Mouse (Mus musculus): ENCODE measurements around the gene Jag2. TPM values are rescaled to one million over a fixed set of nuclear protein-coding genes. Genes with fewer than 3 reads are reported as not detected.

The Jag2 gene
- polyA plus RNA-seq, 1 experiment from 2014 or later = 18.4 TPM

DNA sequence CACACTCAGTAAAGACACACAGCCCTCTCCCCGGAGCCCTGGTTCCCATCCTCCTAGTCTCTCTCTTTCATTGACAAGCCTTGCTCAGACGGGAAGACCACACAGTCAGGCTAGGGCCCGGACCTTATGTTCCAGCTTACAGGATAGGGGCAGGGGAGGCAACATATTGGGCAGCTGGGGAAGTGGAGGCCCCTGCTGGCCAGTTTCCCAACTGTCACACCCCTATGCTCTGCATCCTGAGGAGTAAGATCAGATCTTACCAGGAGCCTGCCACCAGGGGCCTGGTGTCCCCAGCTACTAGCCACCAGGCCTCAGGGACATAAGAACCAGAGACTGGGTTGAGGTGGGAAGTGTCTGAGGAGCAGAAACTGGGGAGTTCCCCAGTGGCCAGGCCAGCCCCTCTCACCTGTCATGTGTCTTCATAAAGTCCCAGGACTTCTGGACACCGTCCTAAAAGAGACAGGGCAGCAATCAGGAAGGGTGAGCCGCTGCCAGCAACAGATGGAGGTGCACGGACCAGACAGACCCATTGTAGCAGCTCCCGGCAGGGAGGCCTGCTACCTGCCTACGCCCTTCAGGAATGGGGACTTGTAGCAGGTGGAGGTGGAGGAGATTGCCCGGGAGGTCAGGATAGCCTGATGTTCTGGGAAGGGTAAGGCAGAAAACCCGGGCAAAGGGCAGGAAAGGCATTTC is 9.4 kb upstream of the Jag2 start:
- Histone ChIP-seq H3K36me3 (replicated peaks) (no peaks in the 10 kb centered on the region), H3K27ac (no peak overlapping the region), H3K9me3 (no peaks in the 10 kb centered on the region), H3K9ac (peak overlapping the region; percentile 3; the same call in 1 of the 2 replicates), H3K4me1 (peaks cover 21% of the 10 kb centered on the region), H3K4me3 (no peak overlapping the region), H3K4me2 (no peak overlapping the region), H3K27me3 (replicated peaks) (no peaks in the 10 kb centered on the region)
- ATAC-seq (replicated peaks) = no peak
- WGBS = 64% methylated on average over 10 of the region's 10 CpGs

DNA sequence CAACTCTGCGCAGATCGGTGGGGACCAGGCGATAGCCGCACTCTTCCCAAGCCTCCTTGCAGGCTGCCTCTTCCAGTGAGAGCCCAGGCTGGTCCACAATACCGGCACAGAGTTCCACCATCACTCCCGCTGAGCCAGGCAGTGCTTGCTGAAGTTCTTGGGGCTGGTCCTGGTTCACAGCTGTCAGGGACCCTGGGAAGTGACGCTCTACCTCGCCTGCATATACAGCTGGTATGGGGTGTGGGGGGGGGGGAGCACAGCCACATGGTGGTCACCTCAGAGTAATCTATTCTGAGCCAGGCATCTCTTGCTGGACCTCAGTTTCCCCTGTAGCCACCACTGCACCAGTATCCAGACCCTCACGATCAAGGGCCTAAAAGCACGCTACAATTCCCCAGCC is 8.8 kb upstream of the Jag2 start:
- H3K36me3 ChIP-seq (replicated peaks) = no peaks in the 10 kb centered on the region
- 83% methylated on average over 10 of the region's 10 CpGs for WGBS
- H3K9me3 ChIP-seq = no peaks in the 10 kb centered on the region
- H3K4me3 ChIP-seq = no peak overlapping the region
- no peak overlapping the region for H3K27ac ChIP-seq
- no peak overlapping the region for H3K4me2 ChIP-seq
- ATAC-seq (replicated peaks) = no peak
- H3K4me1 ChIP-seq = peaks cover 21% of the 10 kb centered on the region
- no peak overlapping the region for H3K9ac ChIP-seq
- no peaks in the 10 kb centered on the region for H3K27me3 ChIP-seq (replicated peaks)

DNA sequence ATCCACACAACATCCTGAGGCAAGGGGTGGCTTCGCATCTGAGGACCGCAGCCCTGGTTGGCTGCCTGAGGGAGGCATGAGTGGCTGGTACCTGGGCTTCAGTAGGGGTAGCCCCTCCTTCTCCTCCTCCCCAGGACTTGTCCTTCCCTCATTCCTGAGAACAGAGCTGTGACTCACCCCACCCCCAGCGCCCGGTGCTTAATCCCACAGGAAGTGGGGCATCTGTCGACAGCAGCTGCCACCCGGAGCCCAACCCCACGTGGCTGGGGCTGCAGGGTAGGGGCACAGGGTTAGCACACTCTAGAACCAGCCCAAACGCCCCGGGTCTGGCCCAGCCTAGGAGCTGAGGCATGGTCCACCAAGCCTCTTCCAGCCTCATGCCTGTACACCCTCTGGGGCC is 8.3 kb upstream of the Jag2 start:
- ATAC-seq (replicated peaks) = no peak
- Histone ChIP-seq H3K4me1 (peaks cover 21% of the 10 kb centered on the region), H3K36me3 (replicated peaks) (no peaks in the 10 kb centered on the region), H3K9ac (no peak overlapping the region), H3K9me3 (no peaks in the 10 kb centered on the region), H3K4me2 (no peak overlapping the region), H3K27ac (no peak overlapping the region), H3K4me3 (no peak overlapping the region), H3K27me3 (replicated peaks) (no peaks in the 10 kb centered on the region)
- 51% methylated on average over 9 of the region's 9 CpGs for WGBS

DNA sequence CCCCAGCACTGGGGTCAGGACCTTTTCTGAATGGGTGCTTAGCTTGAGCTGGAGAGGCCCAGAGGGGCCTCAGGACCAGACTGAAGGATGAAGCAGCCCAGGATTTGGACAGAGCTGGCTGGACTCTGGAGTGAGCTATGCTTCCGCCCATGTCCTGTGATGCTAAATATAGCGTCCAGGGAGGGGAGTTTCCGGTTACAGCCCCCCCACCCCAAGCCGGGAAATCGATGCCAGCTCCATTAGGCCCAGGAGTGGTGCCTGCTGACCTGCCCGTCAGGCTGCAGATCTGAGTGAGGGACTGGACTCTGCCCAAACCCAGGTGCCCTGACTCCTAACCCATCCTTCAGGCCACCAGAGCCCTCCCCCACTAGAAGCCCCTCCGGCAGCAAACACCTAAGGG is 3.1 kb upstream of the Jag2 start:
- H3K4me1 ChIP-seq = peaks cover 16% of the 10 kb centered on the region
- no peak overlapping the region for H3K9ac ChIP-seq
- no peak overlapping the region for H3K4me3 ChIP-seq
- no peak overlapping the region for H3K4me2 ChIP-seq
- ATAC-seq (replicated peaks) = no peak
- 0 out of 2 replicates have a peak, but pooled peaks cover 2% of the 10 kb centered on the region for H3K27me3 ChIP-seq (replicated peaks)
- H3K36me3 ChIP-seq (replicated peaks) = no peaks in the 10 kb centered on the region
- H3K9me3 ChIP-seq = no peaks in the 10 kb centered on the region
- 70% methylated on average over 7 of the region's 7 CpGs for WGBS
- H3K27ac ChIP-seq = no peak overlapping the region

DNA sequence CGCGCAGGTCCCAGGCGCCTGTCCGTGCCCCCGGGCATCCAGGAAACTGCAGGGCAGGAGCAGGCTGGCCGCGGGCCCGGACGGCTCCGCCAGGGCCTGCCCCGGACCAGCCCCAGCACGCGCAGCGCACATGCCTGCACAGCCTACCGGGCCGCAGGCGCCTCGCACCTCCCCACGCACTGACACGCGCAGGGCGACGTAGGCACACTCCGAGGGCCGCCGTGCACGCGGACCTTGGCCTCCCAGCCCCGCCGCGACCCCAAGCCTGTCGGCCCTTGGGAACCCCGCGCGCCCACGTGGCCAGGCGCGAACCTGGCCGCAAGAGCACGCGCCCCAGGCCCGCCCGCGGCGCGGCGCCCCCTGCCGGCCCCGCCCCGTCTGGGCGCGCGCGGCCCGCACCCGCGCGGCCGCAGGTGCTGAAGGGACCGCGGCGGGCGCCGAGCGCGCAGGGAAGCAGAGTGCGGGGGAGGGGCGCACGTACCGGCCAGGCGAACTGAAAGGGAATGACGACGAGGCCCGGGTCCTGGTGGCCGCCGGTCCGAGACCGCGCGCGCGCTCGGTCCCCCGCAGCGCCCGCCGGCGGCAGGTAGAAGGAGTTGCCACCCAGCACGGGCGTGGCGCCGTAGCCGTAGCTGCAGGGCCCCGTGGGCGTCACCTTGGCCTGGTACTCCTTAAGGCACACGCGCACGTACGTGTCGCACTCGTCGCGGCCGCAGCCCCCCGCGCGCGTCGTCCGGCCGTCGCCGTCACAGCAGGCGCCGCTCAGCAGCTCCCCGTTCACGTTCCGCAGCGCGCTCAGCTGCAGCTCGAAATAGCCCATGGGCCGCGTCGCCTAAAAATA is 955 bp downstream of the Jag2 start:
- peak; percentile 51 for ATAC-seq (replicated peaks)
- 1% methylated on average over 94 of the region's 124 CpGs for WGBS
- no peaks in the 10 kb centered on the region for H3K36me3 ChIP-seq (replicated peaks)
- H3K27ac ChIP-seq = peak overlapping the region; percentile 87
- peak overlapping the region; percentile 69 for H3K9ac ChIP-seq
- peak overlapping the region; percentile 77 for H3K4me3 ChIP-seq
- no peaks in the 10 kb centered on the region for H3K9me3 ChIP-seq
- H3K27me3 ChIP-seq (replicated peaks) = 0 out of 2 replicates have a peak, but pooled peaks cover 5% of the 10 kb centered on the region
- peak overlapping the region; percentile 90 for H3K4me2 ChIP-seq
- H3K4me1 ChIP-seq = peaks cover 32% of the 10 kb centered on the region

DNA sequence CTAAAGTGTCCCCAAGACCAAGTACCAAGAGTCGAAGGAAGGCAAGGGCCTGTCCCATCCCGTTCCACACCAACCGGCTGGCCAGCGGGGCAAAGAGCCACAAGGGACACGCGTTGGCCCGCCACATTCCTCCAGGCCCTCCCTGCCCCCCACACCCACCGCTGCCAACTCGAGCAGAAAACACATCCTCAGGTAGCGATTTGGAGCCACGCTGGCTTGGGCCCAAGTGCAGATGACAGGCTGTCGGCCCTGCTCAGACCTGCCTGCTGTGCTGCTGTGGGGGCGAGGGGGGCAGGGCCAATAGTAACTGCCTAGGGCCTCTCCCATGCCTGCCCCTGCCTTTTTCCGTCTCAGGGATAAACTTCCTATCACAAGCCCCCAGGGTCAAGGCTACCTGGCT is 2.3 kb downstream of the Jag2 start:
- Histone ChIP-seq H3K4me2 (peak overlapping the region; percentile 90), H3K27ac (no peak overlapping the region), H3K9me3 (no peaks in the 10 kb centered on the region), H3K4me3 (peak overlapping the region; percentile 77; the same call in 1 of the 2 replicates), H3K9ac (no peak overlapping the region), H3K4me1 (peaks cover 42% of the 10 kb centered on the region), H3K27me3 (replicated peaks) (0 out of 2 replicates have a peak, but pooled peaks cover 5% of the 10 kb centered on the region), H3K36me3 (replicated peaks) (no peaks in the 10 kb centered on the region)
- whole genome bisulfite sequencing = 67% methylated on average over 14 of the region's 14 CpGs
- ATAC-seq (replicated peaks) = no peak

DNA sequence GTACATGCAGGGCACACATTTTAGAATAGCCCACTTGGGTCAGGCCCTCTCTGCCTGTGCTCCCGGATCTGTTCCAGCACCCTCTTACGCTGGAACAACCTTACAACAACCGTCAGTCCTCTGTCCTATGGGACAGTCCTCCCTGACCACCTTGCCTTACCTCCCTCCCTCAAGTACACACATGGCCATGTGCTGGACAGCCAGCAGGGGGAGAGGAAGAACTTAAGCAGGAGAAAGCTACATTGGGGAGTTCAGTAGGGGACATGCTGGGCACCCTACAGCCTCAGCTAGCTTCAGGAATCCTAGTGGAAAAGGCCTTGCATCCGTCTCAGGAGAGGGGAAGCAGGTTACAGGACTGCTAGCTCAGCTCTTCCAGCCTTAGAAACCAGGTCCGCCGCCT is 3.6 kb downstream of the Jag2 start:
- H3K4me3 ChIP-seq = no peak overlapping the region
- 0 out of 2 replicates have a peak, but pooled peaks cover 5% of the 10 kb centered on the region for H3K27me3 ChIP-seq (replicated peaks)
- ATAC-seq (replicated peaks) = no peak
- H3K36me3 ChIP-seq (replicated peaks) = no peaks in the 10 kb centered on the region
- 77% methylated on average over 6 of the region's 6 CpGs for WGBS
- H3K27ac ChIP-seq = no peak overlapping the region
- peaks cover 48% of the 10 kb centered on the region for H3K4me1 ChIP-seq
- H3K4me2 ChIP-seq = no peak overlapping the region
- no peak overlapping the region for H3K9ac ChIP-seq
- H3K9me3 ChIP-seq = no peaks in the 10 kb centered on the region

DNA sequence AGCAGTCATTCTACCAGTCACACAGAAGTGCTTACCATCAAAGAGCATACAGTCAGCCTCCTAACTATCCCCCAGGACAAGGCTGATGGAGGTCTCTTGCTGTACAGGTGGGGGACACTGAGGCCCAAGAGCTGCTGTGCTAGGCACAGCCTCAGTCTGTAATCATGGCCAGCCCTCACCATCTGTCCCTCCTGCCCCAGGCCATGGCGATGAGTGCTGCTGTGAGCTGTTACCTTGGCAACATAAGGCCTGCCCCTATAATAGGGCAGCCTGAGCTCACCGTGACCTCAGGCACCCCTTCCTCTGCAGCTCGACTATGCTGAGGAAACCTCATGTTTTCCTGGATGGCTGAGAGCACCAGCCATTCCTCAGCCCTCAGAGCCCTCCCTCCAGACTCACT is 7.0 kb downstream of the Jag2 start:
- no peak overlapping the region for H3K4me3 ChIP-seq
- H3K4me2 ChIP-seq = no peak overlapping the region
- ATAC-seq (replicated peaks) = no peak
- no peak overlapping the region for H3K27ac ChIP-seq
- H3K9me3 ChIP-seq = no peaks in the 10 kb centered on the region
- H3K9ac ChIP-seq = no peak overlapping the region
- peaks cover 32% of the 10 kb centered on the region for H3K4me1 ChIP-seq
- H3K27me3 ChIP-seq (replicated peaks) = 0 out of 2 replicates have a peak, but pooled peaks cover 2% of the 10 kb centered on the region
- peaks cover 10% of the 10 kb centered on the region; the same call in 1 of the 2 replicates for H3K36me3 ChIP-seq (replicated peaks)
- WGBS = 11% methylated on average over 3 of the region's 3 CpGs

DNA sequence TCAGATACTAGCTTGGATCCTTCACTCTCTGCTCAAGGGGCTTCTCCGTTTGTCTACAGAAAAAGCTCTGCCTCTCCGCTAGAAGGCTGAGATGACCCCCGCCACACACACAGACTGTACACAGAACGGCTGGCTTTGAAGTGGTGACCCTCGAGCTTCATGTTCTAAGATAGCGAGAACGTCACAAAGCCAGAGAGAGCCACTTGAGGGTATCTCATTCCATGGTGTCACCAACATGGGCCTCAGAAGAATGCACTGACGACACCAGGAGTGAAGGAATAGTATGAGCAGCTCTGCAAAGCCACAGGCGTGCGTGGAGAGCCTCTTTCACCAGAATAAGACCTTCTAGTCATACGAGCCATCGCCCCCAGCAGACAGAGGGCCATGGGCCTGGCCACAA is 8.1 kb downstream of the Jag2 start:
- Histone ChIP-seq H3K4me1 (peaks cover 21% of the 10 kb centered on the region), H3K27me3 (replicated peaks) (no peaks in the 10 kb centered on the region)
- 84% methylated on average over 12 of the region's 12 CpGs for whole genome bisulfite sequencing

DNA sequence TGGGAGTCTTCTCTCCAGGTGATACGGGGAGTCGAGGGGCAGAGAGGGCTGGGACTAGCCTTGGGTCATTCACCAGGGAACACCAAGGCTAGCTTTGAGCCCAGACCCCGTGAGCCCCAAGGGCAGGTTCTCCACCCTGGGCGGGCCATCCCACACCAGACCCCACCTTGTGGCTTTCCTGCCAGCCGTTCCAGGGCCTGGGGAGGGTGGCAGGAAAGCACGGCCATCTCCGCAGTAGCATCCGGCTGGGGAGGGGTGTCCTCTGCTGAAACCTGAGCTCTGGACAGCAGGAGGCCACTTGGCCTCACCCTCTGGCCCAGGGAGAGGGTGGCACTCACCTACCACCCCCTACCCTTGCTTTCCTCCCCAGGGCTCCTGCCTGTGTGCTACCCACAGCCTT is 11.7 kb downstream of the Jag2 start:
- WGBS = 69% methylated on average over 8 of the region's 8 CpGs
- no peaks in the 10 kb centered on the region for H3K9me3 ChIP-seq
- H3K4me1 ChIP-seq = peaks cover 13% of the 10 kb centered on the region
- peaks cover 41% of the 10 kb centered on the region for H3K36me3 ChIP-seq (replicated peaks)
- no peak for ATAC-seq (replicated peaks)
- no peak overlapping the region for H3K27ac ChIP-seq
- no peaks in the 10 kb centered on the region for H3K27me3 ChIP-seq (replicated peaks)
- H3K9ac ChIP-seq = no peak overlapping the region
- no peak overlapping the region for H3K4me3 ChIP-seq
- H3K4me2 ChIP-seq = no peak overlapping the region

More for the DNA sequence above, 8.1 kb downstream of the Jag2 start:
- H3K4me2 ChIP-seq = no peak overlapping the region
- H3K36me3 ChIP-seq (replicated peaks) = peaks cover 18% of the 10 kb centered on the region; the same call in 1 of the 2 replicates
- H3K27ac ChIP-seq = no peak overlapping the region
- H3K9ac ChIP-seq = no peak overlapping the region
- H3K4me3 ChIP-seq = no peak overlapping the region
- H3K9me3 ChIP-seq = no peaks in the 10 kb centered on the region
- ATAC-seq (replicated peaks) = no peak

DNA sequence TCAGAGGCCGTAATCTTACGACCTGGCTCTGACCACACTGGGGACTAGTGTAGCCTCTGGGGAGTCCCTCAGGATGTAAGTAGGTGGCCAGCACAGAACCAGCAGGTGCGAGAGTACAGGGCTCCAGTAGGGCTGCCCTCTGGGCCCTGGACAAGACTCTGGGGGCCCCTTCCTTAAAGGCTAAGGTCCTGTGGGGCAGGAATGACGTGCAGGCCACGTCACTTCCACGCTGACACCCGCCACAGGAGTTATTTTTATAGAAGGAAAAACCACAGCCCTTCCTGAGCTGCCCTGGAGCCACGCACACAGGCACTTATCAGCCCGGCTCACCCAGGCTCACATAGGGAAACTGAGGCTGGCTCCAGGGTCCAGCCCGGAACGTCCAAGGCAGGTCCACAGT is 12.1 kb downstream of the Jag2 start:
- 81% methylated on average over 11 of the region's 11 CpGs for WGBS
- no peak overlapping the region for H3K4me2 ChIP-seq
- peaks cover 43% of the 10 kb centered on the region for H3K36me3 ChIP-seq (replicated peaks)
- H3K9ac ChIP-seq = no peak overlapping the region
- H3K27me3 ChIP-seq (replicated peaks) = no peaks in the 10 kb centered on the region
- ATAC-seq (replicated peaks) = no peak
- no peaks in the 10 kb centered on the region for H3K9me3 ChIP-seq
- H3K27ac ChIP-seq = no peak overlapping the region
- H3K4me3 ChIP-seq = no peak overlapping the region
- peaks cover 8% of the 10 kb centered on the region for H3K4me1 ChIP-seq

DNA sequence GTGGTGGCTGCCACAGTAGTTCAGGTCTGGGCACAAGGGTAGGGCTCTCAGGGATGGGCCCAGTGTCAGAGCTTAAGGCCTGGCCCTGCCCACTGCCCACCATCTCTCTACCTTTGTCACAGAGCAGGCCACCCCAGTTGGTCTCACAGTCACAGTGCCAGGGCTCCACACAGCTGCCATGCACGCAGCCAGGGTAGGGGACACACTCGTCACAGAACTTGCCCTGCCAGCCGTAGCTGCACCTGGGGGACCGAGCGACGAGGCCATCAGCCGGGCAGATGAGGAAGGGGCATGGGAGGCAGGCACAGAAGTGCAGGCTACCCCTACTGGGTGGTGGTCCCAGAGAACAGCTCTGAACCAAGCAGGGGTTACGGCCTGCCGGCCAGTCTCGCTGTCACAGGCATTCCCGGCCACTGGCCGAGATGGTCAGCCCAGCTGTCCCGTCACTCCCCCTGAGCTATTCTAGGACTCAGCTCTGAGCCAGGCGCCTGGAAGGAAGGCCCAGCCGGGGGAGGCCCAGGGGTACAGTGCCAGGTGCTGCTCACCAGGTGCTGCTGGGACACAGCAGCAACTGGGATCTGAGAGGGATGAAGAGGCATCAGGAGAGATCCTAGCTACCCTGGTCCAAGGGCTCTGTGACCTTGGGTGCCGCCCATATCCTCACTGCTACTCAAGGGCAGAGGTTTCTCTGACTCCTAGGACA is 12.7 kb downstream of the Jag2 start:
- no peak for ATAC-seq (replicated peaks)
- Histone ChIP-seq H3K9me3 (no peaks in the 10 kb centered on the region), H3K36me3 (replicated peaks) (peaks cover 43% of the 10 kb centered on the region), H3K4me1 (0 out of 2 replicates have a peak, but pooled peaks cover 2% of the 10 kb centered on the region), H3K4me3 (no peak overlapping the region), H3K27me3 (replicated peaks) (no peaks in the 10 kb centered on the region), H3K27ac (no peak overlapping the region), H3K9ac (no peak overlapping the region), H3K4me2 (no peak overlapping the region)
- 85% methylated on average over 16 of the region's 16 CpGs for WGBS

Measured in midbrain, embryonic 15.5 days (tissue).